Mouse (Mus musculus): ENCODE results near the gene Apobec3. TPM values are rescaled to one million over a fixed set of nuclear protein-coding genes. Genes with fewer than 3 reads are reported as not detected.
"Not testable (repeated sequence)": the region's sequence is repeated elsewhere in the genome, so short reads cannot be mapped to it uniquely, and the experiment has no call there.

Apobec3 gene
- total RNA-seq, 4 experiments from 2014 or later, result 1.4 to 2.4 (median 2.0) TPM

DNA sequence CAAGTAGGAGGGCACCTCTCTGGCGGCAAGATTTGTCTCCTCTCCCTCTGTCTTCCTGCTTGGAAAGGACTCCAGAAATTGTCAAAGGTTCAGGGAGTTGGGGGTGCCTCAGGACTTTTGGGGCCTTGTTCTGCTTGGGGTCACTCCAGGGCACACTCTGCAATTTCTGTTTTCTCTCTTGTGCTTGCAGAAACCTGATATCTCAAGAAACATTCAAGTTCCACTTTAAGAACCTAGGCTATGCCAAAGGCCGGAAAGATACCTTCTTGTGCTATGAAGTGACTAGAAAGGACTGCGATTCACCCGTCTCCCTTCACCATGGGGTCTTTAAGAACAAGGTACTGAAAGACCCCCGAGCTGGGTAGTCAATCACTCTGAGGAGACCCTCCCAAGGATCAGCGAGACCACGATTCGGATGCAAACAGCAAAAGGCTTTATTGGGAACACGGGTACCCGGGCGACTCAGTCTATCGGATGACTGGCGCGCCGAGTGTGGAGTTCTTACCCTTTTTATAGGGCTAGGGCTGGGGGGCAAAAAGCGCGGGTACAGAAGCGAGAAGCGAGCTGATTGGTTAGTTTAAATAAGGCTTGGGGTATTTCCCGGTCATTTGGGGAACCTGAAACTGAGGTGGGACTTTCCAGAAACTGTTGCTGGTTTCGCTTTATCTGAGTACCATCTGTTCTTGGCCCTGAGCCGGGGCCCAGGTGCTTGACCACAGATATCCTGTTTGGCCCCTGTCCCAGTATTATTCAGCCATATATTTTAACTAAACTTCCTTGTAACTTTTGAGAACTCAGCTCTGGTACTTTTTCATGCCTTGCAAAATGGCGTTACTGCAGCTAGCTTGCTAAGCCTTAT is 4.0 kb downstream of the Apobec3 start:
- not testable (repeated sequence) for DNase-seq (ENCODE audit: low spot score in 2 of 2)

DNA sequence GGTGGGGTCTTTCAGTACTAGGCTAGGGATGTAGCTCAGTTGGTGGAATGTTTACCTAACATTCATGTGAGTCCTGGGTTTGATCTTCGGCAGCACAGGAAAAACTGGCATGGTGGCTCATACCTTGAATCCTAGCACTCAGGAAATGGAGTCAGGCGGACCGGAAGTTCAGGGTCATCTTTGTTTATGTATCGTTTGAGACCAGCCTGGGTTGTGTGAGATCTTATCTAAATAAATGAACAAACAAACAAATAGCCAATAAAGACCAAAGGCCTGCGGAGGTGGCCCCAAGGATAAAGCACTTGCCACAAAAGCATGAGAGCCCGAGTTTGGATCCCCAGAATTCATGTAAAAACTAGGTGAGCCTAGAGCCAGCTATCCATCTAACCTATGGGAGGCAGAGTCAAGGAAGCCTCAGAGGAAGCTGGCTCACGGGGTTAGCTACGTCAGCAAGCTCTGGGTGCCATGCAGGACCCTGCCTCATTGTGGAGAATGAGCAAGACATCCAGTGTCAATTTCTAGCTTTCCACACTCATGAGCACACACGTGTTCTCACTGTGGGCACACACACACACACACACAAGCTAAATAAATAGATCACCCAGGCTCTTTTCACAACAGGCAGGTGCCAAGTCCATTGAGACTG is 4.7 kb downstream of the Apobec3 start:
- no peak for DNase-seq (ENCODE audit: low spot score in 2 of 2)

DNA sequence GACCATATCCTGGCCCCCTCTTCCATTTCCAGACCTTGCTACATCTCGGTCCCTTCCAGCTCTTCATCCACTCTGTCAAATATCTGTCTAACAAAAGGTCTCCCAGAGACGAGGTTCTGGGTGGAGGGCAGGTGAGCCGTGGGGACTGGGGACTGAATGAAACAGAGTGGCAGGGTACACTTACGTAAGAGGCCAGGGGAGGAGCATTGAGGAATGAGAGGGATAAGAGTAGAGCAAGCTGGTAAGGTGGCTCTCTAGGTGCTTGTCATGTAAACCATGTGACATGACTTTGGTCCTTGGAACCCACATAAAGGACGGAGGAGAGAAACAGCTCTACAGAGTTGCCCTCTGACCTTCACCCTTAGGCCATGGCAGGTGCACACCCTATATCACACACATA is 7.5 kb downstream of the Apobec3 start:
- no peak for DNase-seq (ENCODE audit: low spot score in 2 of 2)

- DNase-seq (ENCODE audit: low spot score in 2 of 2), result no peak
Observed at GRCm38 (mm10) chr15:79899828-79900510, 8.5 kb downstream of the Apobec3 start.

- no peak for DNase-seq (ENCODE audit: low spot score in 2 of 2)
Observed at GRCm38 (mm10) chr15:79900751-79901150, 9.3 kb downstream of the Apobec3 start.

DNA sequence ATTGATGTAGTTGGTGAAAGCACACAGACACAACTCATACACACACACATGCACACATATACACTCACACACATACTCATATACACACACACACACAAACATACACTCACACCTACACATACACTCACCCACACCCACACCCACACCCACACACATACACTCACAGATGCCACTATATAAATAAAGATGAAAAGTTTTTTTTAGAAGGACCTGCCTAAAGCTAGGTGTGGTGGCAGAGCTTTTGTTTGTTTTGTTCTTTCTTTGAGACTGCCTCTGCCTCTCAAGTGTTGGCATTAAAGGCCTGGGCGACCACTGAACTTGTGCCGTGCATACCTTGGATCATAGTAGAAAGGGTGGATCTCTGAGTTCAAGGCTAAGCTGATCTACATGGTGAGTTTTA is 9.9 kb downstream of the Apobec3 start:
- DNase-seq (ENCODE audit: low spot score in 2 of 2), result no peak

DNA sequence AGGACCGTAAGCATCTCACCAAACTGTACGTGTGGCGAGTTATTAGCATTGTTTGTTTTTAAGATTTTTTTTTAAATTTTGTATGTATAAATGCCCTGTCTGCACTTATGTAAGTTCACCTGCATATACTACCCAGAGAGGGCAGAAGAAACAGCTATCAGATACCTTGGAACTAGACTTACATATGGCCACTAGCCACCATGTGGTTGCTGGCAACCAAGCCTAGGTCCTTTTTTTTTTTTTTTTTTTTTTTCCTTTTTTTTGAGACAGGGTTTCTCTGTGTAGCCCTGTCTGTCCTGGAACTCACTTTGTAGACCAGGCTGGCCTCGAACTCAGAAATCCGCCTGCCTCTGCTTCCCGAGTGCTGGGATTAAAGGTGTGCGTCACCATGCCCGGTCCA is 11.6 kb downstream of the Apobec3 start:
- not testable (repeated sequence) for DNase-seq (ENCODE audit: low spot score in 2 of 2)

DNA sequence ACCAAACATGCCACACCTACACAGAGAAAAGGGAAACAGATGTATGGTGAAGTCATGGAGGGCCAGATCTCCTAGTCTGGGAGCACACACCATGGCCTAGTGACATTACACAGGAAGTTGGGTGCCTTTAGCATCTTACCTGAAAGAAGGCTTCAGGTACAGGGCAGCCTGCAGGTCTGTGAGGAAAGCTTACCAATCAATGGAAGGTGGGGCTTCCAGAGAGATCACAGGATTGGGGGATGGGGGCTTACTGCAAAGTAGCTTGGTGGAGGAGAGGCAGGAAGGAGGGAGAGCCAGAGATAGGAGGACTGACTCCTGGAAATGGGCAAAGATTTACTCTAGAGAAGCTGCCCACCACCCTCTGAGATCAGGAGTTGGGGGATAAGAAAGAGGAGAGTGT is 12.5 kb downstream of the Apobec3 start:
- DNase-seq (ENCODE audit: low spot score in 2 of 2), result no peak

DNA sequence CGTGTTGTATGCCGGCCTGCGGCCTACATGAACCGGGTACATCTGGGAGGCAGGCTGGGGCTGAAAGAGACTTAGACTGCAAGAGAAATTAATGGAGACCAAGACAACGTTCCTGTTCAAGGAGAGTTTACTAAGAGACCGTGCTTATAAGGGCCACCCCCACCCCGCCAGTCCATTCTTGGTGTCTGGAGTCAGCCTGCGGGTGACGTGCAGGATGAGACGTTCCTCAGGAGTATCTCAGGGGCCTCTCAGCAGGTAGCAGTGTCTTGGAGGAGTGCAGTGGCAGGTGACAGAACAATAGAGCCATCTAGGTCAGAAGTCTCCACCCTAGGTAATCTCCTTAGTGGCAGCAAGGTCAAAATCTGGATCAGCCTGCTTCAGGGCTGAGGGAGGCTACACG is 13.2 kb downstream of the Apobec3 start:
- DNase-seq (ENCODE audit: low spot score in 2 of 2), result not testable (repeated sequence)

DNA sequence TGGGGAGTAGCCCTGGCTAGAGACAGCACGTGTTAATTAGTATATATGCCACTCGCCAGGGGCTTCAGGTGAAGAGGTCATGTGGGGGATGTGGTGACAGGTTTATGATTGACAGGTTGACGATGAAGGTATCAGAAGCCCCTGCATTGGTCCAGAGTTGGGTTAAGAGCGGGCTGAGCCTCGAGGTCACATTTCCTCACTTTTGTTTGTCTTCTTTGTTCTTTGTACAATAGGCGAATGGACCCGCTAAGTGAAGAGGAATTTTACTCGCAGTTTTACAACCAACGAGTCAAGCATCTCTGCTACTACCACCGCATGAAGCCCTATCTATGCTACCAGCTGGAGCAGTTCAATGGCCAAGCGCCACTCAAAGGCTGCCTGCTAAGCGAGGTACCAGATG is 13.8 kb downstream of the Apobec3 start:
- DNase-seq (ENCODE audit: low spot score in 2 of 2), result no peak

GRCm38 (mm10) chr15:79906855-79907254 is 15.4 kb downstream of the Apobec3 start:
- no peak for DNase-seq (ENCODE audit: low spot score in 2 of 2)

DNA sequence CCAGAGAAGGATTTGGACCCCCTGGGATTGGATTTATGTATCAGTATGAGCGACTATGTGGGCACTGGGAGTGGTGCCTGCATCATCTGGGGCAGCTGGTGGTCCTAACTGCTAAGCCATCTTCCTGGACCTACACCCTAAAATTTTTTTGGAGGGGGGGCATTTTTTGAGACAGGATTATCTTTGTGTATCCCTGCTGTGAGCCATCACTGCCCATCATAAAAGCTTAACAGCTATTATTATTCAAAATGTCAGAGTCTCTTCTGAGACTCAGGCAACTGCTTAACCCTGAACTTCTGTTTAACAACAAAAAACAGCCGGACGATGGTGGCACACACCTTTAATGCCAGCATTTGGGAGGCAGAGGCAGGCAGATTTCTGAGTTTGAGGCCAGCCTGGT is 17.5 kb downstream of the Apobec3 start:
- DNase-seq (ENCODE audit: low spot score in 2 of 2), result not testable (repeated sequence)

DNA sequence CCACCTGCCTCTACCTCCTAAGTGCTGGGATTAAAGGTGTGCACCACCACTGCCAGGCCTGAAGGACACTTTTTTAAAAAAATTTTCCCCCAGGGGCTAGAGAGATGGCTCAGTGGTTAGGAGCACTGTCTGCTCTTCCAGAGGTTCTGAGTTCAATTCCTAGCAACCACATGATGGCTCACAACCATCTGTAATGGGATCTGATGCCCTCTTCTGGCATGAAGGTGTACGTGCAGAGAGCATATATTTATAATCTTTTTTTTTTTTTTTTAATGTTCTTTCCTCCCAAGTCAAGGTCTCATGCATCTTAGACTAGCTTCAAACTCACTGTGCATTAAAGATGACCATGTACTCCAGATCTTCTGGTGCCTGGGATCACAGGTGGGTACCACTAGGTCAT is 19.4 kb downstream of the Apobec3 start:
- DNase-seq (ENCODE audit: low spot score in 2 of 2), result not testable (repeated sequence)

- DNase-seq (ENCODE audit: low spot score in 2 of 2), result no peak
Observed at GRCm38 (mm10) chr15:79911339-79911738, 19.9 kb downstream of the Apobec3 start.

DNA sequence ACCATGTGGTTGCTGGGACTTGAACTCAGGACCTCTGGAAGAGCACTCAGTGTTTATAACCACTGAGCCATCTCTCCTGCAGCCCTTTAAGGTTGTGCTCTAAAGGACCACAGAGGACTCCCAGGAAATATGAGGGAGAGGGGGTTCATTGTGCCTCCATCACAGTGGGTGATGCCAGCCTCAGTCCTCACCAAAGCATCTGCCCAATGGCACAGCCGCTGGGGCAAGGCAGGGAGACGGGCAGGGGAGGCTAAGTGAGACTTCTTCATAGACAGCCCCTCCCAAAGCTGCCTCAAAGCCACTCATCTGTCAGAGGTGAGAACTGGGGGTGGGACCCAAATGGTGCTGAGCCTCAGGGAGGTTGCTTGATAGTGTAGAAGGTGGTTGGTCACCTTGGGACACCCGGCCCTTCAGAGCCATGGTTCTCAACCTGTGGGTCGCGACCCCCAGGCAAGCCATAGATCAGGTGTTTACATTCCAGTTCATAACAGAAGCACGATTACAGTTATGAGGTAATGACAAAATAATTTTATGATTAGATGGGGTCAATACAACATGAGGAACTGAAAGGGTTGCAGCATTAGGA is 22.4 kb downstream of the Apobec3 start:
- DNase-seq (ENCODE audit: low spot score in 2 of 2), result no peak

DNA sequence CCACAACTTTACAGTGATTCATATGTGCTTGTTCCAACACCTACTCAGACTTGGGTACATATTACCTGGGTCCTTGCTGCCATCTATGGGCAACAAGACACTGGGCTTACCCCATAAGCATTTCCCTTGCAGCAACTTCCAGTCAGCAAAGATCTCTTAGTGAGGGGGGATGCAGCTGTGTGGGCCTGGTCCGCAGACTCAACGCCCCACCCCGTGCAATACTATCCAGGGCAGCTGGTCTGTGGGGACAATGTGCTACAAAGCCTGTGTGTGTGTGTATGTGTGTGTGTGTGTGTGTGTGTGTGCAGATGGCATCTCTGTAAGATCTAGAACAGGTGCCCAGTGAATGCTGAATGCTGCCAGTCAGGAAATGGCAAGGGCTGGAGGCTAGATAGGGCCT is 22.9 kb downstream of the Apobec3 start:
- DNase-seq (ENCODE audit: low spot score in 2 of 2), result no peak

DNA sequence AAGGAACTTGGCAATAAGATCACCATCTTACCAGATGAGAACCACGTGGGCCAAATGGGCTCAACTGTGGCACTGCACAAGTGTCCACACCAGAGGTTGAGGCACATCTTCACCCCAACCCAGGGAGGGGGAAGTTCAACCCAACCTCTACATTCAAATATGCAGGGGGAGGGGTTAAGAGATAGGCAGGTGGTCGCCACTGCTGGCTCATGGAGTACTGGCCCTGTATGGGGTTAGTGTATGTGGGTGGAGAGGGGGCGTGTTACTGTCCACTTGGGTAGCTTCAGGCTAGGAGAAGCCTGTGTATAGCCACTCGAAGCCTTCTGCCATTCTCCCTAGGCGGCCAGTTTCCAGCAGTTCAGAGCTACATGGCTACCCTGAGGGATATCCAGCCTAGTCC is 24.7 kb downstream of the Apobec3 start:
- DNase-seq (ENCODE audit: low spot score in 2 of 2), result no peak

DNA sequence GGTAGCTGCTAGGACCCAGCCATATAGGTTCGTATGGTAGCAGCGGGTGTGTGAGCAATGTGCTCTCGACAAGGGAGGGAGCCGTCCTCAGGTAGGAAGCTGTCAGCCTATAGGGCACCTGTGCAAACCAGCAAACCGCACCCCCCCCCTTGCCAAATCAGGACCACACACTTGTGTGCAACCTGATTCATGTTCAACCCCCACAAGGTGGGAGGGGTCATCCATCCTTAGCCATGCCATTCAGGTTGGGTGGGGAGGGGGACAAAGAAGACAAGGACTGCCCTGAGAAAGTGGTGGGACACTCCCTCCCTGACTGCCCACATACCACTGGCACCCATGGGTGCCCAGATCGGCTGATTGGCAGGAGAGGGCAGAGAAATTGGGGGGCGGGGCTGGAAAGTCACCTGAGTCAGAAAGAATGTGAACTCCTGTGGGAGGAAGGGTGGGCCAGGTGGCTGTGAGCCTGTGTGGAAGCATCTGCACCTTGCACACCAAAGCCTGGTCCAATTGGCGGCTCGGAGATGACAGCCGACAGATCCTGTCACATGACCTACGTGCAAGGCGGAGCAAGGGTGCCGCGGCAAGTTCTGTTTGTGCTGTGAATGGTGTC is 25.8 kb downstream of the Apobec3 start:
- no peak for DNase-seq (ENCODE audit: low spot score in 2 of 2)

DNA sequence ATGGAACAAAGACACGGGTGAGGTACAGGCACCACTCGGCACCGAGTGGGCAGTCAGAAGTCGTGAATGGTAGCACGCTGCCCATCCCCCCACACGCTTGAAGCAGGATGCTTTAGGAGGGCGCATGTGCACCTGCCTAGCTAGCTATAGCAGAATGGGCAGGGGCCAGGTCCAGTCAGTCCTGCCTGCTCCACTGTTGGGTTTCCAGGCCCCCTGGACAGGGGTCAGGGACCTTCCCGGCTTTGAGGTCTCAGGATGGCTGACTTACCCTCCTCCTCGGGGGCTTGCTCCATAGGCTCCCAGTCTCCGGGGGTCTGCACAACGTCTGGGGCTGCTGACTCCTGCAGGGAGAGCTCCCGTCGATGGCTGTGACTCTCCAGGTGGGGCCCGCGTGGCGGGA is 27.0 kb downstream of the Apobec3 start:
- no peak for DNase-seq (ENCODE audit: low spot score in 2 of 2)

- DNase-seq (ENCODE audit: low spot score in 2 of 2), result no peak
Observed at GRCm38 (mm10) chr15:79919787-79920186, 28.3 kb downstream of the Apobec3 start.

DNA sequence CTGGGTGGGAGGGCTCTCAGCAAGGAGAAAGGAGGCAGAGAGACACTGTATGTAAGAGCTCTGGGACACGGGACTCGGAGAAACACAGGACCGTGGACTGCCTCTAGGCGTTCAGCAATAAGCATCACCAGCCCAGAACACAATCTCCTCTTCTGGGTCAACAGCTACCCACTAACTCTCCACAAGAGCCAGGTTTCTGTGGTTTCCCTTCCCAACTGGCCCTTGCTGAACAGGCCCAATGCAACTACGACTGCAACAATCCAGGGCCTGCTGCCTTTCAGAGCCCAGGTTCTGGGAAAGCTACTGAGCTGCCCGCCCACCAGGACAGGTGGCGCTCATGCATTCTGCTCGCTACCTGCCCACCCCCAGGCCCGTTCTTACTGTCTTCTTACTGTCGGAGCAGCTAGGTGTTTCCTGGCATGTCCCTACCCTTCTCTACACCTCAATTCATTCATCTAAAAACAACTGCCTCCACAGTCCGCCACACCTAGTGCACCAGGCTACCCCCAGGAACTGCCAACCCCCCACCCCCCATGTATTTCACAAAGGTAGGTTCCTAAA is 35.5 kb downstream of the Apobec3 start:
- no peak for DNase-seq (ENCODE audit: low spot score in 2 of 2)
